Mouse (Mus musculus) spleen, postnatal 14 days (tissue): ENCODE data around the gene Phactr1.

Experiments used
- DNase-seq, 2 experiments: peaks; one replicate each; pipeline ENCODE4 v3.0.0; 2021 to 2022; ENCODE audit warnings: low spot score in 2 of 2

Phactr1 gene

GRCm38 (mm10) chr13:42976144-42976543, 295.7 kb downstream of the Phactr1 start:
- DNase-seq, result no peak

- DNase-seq, result no peak
Measured at GRCm38 (mm10) chr13:42976967-42977366, 296.5 kb downstream of the Phactr1 start.

DNA sequence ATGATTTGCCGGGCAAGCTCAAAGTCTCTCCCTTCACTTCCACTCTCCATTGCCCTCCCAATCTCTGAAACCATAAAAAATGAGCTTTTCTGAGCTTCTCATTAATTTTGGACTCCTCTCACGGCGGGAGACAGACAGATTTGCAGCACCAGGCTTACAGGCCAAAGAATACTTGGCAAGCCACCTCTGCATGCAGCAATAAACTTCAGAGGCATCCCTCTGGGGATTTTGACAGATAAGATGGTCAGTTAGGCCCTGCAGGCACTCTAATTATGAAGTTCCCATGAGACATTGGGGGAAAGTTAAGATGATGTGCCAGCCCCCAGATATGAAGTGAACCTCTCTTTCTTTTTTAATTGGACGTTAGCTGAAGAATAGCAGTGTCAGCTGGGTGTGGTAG, 300.2 kb downstream of the Phactr1 start:
- no peak for DNase-seq

GRCm38 (mm10) chr13:42982646-42983045, 302.2 kb downstream of the Phactr1 start:
- no peak for DNase-seq

GRCm38 (mm10) chr13:42985806-42986205, 305.4 kb downstream of the Phactr1 start:
- no peak for DNase-seq

DNA sequence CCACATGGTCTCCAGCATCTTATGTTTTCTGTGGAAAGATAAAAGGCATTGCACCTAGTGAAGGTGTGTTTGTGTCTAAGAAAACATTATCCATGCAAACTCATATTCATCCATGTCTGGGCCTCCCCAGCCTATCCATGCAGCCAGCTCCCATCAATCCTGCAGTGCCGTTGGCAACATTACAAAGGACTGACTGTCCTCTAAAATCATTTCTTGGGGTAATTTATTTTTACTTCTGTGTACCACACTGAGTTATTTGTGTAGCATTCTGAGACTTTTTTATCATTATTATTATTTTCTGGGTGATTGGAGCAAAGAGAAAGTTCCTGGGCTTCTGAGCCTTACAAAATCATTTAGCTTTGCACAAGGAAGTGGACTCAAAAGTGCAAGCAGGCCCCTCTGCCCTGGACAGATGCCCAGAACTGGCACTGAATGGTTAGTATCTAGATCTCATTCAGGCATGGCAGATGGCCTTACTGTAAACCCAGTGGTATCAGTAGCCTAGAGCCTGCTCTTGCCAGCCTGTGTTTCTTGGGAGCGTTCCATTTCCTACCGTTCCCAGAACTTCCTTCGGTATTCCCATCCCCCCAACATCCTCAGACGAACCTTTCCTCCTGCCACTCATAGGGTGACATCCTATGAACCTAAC, 307.6 kb downstream of the Phactr1 start:
- DNase-seq, result no peak

GRCm38 (mm10) chr13:42989481-42989880, 309.1 kb downstream of the Phactr1 start:
- no peak for DNase-seq

DNA sequence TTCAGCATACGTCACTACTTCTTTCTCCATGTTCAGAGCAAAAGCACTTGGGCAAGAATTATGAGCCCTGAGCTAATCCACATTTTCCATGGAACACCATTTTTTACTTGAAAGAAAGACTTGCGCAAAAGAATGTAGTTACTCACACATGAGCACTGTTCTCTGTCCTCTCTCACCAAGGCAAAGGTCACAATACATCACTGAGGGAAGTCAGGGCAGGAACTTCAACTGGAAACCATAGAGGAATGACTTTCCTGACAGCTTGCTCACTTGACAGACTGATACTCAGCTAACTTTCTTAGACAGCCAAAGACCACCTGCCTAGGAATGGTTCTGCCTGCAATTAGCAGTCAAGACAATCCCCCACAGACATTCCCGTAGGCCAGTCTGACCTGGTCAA, 309.6 kb downstream of the Phactr1 start:
- DNase-seq, result no peak

- DNase-seq, result no peak
Measured at GRCm38 (mm10) chr13:42990493-42991111, 310.2 kb downstream of the Phactr1 start.

GRCm38 (mm10) chr13:42991164-42991563, 310.7 kb downstream of the Phactr1 start:
- no peak for DNase-seq

GRCm38 (mm10) chr13:42992306-42992705, 311.9 kb downstream of the Phactr1 start:
- no peak for DNase-seq

- no peak for DNase-seq
Measured at GRCm38 (mm10) chr13:42994276-42994675, 313.9 kb downstream of the Phactr1 start.

- no peak for DNase-seq
Measured at GRCm38 (mm10) chr13:42996188-42996587, 315.8 kb downstream of the Phactr1 start.

DNA sequence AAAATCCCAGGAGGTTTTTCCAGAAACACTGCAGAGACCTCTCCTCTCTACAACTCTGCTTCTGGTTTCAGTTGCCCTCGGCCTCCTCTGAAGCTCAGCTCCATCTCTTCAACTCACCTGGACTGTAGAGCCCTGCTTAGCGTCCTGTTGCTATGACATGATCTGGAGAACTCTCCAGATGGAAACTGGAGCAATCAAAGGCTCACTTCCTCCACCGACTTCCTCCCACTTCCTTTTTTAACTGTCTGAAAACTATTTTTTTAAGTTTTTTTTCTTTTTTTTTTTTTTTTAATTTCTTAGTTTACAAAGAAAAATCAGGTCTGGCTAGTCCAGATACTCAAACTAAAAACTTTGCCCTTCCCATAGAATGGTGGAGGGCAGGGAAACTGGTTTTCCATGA, 318.9 kb downstream of the Phactr1 start:
- no peak for DNase-seq

DNA sequence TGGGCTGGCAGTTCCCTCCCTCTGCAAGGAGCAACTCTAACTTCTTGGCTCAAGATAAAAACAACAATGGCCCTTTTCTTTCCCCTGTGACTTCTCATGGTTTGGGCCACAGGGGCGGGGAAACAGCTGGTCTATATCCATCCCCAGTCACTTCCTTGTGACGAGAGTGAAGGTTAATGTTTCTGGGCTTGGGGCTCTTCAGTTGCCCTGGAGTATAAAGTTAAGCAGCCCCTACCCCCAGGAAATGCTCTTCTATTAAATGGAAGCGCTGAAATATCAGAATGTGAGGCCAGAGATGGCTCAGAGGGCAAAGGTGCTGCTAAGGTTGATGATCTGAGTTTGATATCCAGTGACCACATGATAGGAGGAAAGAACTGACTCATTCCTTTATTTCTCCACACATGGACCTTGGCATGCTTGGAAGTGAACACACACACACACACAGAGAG, 324.7 kb downstream of the Phactr1 start:
- DNase-seq, result no peak

DNA sequence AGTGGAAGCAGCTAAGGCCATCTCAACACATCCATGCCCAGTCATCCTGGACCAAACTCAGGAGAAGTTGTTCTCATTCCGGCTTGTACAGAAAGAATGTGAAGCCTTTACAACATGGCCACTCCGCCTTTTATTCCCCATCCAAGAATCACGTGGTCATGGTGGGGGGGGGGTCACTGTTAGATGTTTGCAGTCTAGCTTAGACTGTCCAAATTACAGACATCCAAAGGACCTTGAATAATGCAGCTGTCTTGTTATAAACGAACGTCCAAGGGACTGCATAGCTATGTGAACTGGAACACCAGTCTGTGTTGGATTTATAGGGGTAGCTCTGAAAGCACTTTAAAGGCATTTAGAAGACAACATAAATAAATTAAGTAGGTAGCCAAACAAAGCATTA, 328.0 kb downstream of the Phactr1 start:
- DNase-seq, result no peak

DNA sequence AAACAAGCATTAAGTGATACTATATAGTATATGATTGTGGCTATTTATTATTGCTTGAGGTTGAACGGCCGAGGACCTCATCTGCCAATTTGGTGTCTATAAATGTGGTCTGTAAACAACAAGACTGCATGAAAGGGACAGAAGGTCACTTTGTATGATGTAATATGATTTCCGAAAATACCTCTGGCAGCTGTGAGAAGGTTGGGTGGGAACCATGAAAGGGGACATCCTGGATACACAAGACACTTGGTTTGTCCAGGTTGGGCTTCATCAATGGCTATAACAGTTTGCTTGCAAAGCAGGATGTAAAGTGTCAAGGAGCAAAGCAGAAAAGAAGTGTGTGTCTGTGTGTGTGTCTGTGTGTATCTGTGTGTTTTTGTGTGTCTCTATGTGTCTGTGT, 329.2 kb downstream of the Phactr1 start:
- no peak for DNase-seq

- DNase-seq, result no peak
Measured at GRCm38 (mm10) chr13:43011516-43011915, 331.1 kb downstream of the Phactr1 start.

DNA sequence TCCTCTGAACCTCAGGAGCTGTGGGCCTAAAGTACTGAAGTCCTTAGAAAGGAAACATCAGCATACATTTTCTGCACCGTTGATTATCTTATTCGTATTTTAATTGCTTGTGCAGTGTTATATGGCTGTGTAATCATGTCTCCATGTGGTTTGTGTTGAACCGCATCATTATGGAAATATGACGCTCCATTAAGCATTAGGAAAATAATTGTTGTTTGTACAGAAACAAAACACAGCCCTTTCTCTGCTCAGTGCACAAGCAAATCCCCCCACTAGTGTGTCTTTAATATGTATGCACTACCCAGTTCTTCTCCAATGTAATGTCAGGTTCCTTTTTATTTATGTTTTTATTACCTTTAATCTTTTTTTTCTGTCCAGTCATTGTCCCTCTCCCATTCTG, 333.6 kb downstream of the Phactr1 start:
- no peak for DNase-seq

DNA sequence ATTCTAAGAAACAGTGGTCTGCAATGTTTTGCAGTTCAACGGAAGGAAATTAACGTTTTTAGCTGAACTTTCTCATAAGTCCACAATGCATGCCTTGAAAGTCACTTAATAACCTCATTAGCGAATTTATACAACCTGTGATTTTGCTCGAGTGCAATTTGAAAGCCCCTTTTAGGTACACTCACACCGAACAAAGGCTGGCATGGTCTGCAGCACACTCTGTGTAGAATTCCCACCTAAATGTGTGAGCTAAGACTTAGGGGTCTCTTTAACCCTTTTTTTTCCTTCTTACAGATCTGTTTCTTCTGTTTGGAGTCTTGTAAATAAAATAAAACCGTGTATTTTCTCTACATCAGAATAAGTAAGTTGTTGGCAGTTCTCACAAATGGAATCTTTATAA, 335.3 kb downstream of the Phactr1 start:
- no peak for DNase-seq

DNA sequence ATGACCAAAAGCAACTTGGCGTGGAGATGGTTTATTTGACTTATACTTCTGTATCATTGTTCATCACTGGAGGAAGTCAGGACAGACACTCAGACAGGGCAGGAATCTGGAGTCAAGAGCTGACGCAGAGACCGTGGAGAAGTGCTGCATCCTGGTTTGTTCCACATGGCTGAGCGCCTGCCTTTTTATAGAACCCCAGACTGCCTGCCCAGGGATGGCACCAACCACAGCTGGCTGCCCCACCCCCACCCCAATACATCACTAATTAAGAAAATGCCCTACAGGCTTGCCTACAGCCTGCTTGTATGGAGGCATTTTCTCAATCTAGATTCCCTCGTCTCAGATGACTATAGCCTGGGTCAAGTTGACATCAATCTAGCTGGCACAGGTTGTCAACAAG, 338.4 kb downstream of the Phactr1 start:
- no peak for DNase-seq

DNA sequence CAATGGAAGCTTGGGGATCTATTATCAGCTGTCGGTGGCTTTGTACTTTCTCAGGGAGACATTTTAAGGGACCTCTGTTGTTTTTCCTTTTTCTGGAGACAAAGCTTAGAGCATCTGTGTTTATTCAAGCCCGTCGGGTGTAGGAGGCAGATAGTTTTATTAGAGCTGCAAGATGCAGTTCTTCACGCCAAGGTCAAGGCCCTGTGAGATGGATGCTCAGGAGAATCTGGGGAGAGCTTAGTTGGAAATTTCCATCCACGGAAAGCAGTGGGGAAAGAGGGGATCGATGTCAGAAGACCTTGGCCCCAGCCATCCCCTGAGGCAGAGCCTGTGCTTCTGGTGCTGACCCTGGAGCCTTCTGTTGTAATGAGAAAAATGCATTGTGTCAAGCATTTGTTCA, 340.6 kb downstream of the Phactr1 start:
- DNase-seq, result no peak

DNA sequence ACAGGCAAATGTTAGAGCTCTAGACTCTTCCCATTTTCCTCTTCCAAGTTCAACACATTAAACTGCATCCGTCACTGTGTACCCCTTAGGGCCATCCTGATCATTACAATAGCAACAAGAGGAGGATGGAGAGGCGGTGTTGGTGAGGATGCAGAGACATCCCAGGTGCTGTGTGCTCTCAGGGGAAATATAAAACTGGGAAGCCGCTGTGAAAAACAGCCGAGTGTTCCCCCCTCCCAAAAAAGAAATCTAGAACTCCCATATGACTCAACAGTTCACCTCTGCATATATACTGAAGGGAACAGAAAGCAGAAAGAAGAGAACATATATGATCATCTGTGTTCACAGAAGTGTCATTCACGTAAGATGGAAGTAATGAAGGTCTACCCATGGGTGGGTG, 342.6 kb downstream of the Phactr1 start:
- no peak for DNase-seq

DNA sequence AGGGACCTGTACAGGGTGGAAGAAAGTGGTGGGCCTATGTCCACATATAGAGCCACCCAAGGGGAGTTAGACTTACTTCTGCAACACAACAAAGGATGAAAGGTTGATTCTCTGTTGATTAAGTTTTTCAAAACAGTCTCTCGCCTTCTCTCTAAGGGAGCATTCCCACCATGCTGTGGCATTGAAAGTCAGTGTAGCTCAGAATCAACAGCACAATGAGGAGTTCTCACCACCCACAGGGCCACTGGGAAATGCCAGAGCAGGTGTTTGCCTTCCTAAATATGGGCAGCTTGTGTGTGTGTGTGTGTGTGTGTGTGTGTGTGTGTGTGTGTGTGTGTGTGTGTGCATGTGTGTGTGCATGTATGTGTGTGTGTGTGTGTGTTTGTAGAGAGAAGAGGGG, 347.1 kb downstream of the Phactr1 start:
- no peak for DNase-seq
